Mouse (Mus musculus): ENCODE data around the gene Slc9a1. TPM values are rescaled to one million over a fixed set of nuclear protein-coding genes. Genes with fewer than 3 reads are reported as not detected.

Slc9a1 gene
- polyA plus RNA-seq, 1 experiment from 2014 or later: 10.1 TPM

DNA sequence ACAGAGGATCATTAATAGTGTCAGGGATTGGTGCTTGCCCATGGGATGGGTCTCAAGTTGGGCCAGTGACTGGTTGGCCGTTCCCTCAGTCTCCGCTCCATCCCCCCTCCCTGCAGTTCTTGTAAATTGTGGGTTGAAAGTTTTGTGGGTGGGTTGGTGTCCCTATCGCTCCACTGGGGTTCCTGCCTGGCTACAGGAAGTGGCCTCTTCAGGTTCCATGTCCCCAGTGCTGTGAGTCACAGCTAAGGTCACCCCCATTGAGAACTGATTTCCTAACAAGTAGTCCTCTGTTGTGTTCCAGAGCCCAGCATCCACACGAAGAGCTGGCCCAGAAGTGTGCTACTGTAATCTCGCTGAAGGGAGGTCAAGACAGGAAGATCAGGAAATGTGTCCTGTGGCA is 56.6 kb downstream of the Slc9a1 start:
- WGBS: 82% methylated on average over 5 of the region's 5 CpGs
- Histone ChIP-seq H3K9me3 (no peaks in the 10 kb centered on the region), H3K27ac (replicated peaks) (no peak overlapping the region), H3K4me3 (no peak overlapping the region), H3K27me3 (no peaks in the 10 kb centered on the region), H3K36me3 (peaks cover 7% of the 10 kb centered on the region; the same call in 1 of the 2 replicates), H3K9ac (no peak overlapping the region), H3K4me2 (no peak overlapping the region), H3K4me1 (replicated peaks) (no peaks in the 10 kb centered on the region)
- ATAC-seq (ENCODE audit: low FRiP score, low read depth): no peak

DNA sequence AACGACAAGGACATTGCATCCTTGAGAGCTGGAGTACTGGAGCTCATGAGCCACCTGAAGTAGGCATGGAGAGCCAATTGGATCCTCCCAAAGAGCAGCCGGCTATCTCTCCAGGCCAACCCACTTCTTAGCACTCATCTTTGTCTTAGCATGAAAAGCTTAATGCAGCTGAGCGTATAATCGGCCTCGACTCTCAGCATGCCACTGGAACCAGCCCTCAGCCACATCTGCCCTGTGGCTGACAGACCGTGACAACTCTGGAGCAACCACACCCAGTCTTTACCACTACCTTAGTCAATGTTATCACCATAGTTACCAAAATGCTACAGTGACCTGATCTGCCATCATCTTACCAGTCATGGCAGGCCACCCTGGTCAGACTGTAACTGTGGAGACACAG is 62.0 kb downstream of the Slc9a1 start:
- H3K36me3 ChIP-seq: no peaks in the 10 kb centered on the region
- H3K4me2 ChIP-seq: no peak overlapping the region
- H3K4me1 ChIP-seq (replicated peaks): peaks cover 9% of the 10 kb centered on the region
- no peak overlapping the region for H3K4me3 ChIP-seq
- H3K27ac ChIP-seq (replicated peaks): no peak overlapping the region
- WGBS: 56% methylated on average over 6 of the region's 6 CpGs
- H3K9ac ChIP-seq: no peak overlapping the region
- no peaks in the 10 kb centered on the region for H3K27me3 ChIP-seq
- H3K9me3 ChIP-seq: no peaks in the 10 kb centered on the region
- ATAC-seq (ENCODE audit: low FRiP score, low read depth): no peak; the same call in 1 of the 2 replicates

DNA sequence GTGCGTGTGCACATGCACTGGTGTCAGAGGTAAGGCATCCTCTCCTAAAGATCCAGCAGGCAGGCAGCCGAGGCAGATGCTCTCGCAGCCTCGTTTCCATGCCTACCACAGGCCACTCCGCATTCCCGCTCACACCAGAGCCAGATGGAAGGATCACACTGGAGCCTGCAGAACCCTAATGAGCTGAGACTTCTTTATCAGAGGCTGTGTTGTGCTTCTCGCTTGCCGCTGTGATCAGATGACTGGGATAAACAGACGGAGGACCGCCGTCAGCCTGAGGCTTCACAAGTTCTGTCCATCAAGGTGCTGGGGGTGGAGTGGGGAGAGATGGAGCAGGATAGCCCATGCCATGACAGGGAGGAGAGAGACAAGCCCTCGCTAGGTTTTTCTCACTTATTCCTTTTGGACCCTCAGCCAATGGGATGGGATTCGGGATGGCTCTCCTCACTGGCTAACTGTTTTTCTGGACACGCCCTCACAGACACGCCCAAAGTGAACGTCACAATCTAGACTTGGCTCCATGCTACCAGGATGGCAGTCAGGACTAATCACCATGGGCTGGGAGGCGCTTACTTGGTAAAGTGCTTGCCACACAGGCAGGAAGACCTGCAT is 63.2 kb downstream of the Slc9a1 start:
- peak overlapping the region; percentile 26 for H3K4me2 ChIP-seq
- H3K9me3 ChIP-seq: no peaks in the 10 kb centered on the region
- H3K36me3 ChIP-seq: no peaks in the 10 kb centered on the region
- H3K27me3 ChIP-seq: no peaks in the 10 kb centered on the region
- no peak overlapping the region for H3K9ac ChIP-seq
- peak overlapping the region; percentile 16 for H3K27ac ChIP-seq (replicated peaks)
- ATAC-seq (ENCODE audit: low FRiP score, low read depth): peak; percentile 74
- H3K4me1 ChIP-seq (replicated peaks): peaks cover 9% of the 10 kb centered on the region
- 17% methylated on average over 17 of the region's 17 CpGs for WGBS
- H3K4me3 ChIP-seq: 0 out of 2 replicates have a peak overlapping the region, but pooled peaks have one; percentile 0

DNA sequence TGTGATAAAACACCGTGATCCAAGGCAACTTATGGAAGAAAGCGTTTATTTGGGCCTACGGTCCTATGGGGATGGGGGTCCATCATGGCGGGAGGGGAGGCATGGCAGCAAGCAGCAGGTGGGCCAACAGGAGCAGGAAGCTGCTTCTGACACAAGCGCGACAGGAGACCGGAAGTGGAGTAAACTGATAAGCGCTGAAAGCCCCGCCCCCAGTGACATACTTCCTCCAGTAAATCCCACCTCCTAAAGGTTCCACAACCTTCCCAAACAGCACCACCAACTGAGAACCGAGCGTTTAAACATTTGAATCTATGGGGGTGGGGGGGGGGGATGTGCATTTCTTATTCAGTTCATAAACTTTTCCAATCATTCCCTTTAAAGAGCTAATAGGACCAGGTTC is 66.4 kb downstream of the Slc9a1 start:
- H3K27ac ChIP-seq (replicated peaks): no peak overlapping the region
- no peaks in the 10 kb centered on the region for H3K27me3 ChIP-seq
- 94% methylated on average over 11 of the region's 11 CpGs for WGBS
- no peak overlapping the region for H3K4me3 ChIP-seq
- H3K4me2 ChIP-seq: no peak overlapping the region
- H3K4me1 ChIP-seq (replicated peaks): peaks cover 22% of the 10 kb centered on the region
- H3K9me3 ChIP-seq: no peaks in the 10 kb centered on the region
- no peak overlapping the region for H3K9ac ChIP-seq
- H3K36me3 ChIP-seq: no peaks in the 10 kb centered on the region
- no peak for ATAC-seq (ENCODE audit: low FRiP score, low read depth)

DNA sequence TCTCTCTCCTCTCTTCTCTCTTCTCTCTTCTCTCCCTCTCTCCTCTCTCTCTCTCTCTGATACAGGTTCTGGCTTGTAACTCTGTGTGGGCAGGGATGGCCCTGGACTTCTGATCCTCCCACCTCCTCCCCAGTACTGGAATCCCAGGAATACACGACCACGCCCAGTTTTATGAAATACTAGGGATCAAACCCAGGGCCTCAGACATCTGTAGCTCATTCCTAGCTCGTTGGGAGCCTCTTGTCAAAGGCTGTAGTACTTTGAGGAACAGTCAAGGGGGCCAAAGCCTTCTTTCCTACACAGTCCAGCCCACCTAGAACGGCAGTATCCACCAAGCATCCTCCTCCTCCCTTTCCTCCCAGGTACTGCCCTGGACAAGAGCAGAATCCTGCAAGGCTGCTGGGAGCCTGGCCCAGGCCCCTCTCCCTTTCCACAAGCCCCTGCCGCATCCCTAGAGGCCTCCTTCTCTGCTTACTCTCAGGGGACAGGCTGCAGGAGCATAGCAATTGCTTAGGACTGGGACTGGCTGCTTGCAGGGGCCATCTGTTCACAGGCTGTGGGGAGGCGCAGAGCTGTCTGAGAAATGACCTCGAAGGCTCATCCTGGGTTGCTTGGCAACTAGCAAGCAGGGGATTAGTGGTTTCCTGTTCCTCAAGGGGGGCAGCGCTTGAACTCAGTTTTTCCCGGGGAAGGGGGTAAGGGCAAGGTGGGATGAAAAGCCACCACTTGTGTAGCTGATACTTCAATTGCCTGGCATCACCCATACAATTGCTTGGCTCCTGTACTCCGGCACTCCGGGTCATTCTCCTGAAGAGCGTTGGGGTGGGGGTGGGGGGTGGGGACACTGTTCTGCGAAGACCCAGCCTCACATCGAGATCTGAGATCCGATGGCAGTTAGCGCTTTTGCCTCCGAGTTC is 70.2 kb downstream of the Slc9a1 start:
- H3K4me2 ChIP-seq: peak overlapping the region; percentile 47
- WGBS: 12% methylated on average over 17 of the region's 17 CpGs
- peak overlapping the region; percentile 83 for H3K27ac ChIP-seq (replicated peaks)
- no peaks in the 10 kb centered on the region for H3K36me3 ChIP-seq
- no peaks in the 10 kb centered on the region for H3K27me3 ChIP-seq
- ATAC-seq (ENCODE audit: low FRiP score, low read depth): peak; percentile 87
- no peak overlapping the region for H3K4me3 ChIP-seq
- H3K9me3 ChIP-seq: no peaks in the 10 kb centered on the region
- peak overlapping the region; percentile 20; the same call in 1 of the 2 replicates for H3K9ac ChIP-seq
- peaks cover 20% of the 10 kb centered on the region for H3K4me1 ChIP-seq (replicated peaks)

DNA sequence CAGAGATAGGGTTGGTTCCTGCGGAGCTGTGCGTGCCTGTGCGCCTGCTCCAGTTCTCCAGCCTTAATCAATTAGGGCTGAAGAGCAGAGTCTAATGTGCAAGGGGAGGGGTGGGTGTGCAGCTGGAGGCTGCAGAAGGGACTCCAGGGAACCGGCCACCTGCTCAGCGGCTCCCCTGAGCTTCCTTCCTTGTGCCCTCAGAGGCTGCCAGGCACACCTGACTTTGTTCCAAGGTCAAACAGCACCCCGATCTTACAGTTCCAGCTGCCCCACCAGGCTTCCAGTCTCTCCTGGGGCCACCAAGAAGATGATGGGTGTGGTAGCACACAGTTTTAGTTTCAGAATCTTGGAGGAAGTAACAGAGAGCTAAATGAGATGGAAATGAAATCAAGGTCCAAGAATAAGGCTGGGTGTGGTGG is 70.9 kb downstream of the Slc9a1 start:
- H3K4me3 ChIP-seq: no peak overlapping the region
- peak overlapping the region; percentile 47 for H3K4me2 ChIP-seq
- ATAC-seq (ENCODE audit: low FRiP score, low read depth): peak; percentile 64
- no peaks in the 10 kb centered on the region for H3K27me3 ChIP-seq
- peak overlapping the region; percentile 83 for H3K27ac ChIP-seq (replicated peaks)
- H3K36me3 ChIP-seq: no peaks in the 10 kb centered on the region
- no peak overlapping the region for H3K9ac ChIP-seq
- WGBS: 5% methylated on average over 6 of the region's 6 CpGs
- peaks cover 20% of the 10 kb centered on the region for H3K4me1 ChIP-seq (replicated peaks)
- H3K9me3 ChIP-seq: no peaks in the 10 kb centered on the region

DNA sequence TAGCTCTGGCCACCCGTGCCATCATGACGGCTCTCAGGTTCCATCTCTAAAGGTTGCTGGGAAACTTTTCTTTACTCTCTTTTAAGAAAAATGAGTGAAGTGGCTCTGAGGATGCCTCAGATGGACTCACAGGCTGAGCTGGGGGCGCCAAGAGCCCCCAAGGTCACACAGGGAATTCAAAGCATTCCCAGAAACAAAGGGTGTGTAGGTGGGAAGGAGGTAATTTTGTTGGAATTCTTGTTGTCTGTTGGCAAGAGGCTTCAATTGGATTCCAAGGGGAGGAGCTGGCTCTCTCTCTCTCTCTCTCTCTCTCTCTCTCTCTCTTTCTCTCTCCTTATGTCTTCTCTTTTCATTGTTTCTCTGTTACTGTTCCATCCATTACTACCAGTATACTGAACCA is 72.7 kb downstream of the Slc9a1 start:
- Histone ChIP-seq H3K4me1 (replicated peaks) (peaks cover 20% of the 10 kb centered on the region), H3K27me3 (no peaks in the 10 kb centered on the region), H3K27ac (replicated peaks) (0 out of 2 replicates have a peak overlapping the region, but pooled peaks have one; percentile 5), H3K9ac (no peak overlapping the region), H3K9me3 (no peaks in the 10 kb centered on the region), H3K4me2 (no peak overlapping the region), H3K4me3 (no peak overlapping the region), H3K36me3 (no peaks in the 10 kb centered on the region)
- 29% methylated on average over 3 of the region's 3 CpGs for WGBS
- no peak for ATAC-seq (ENCODE audit: low FRiP score, low read depth)

DNA sequence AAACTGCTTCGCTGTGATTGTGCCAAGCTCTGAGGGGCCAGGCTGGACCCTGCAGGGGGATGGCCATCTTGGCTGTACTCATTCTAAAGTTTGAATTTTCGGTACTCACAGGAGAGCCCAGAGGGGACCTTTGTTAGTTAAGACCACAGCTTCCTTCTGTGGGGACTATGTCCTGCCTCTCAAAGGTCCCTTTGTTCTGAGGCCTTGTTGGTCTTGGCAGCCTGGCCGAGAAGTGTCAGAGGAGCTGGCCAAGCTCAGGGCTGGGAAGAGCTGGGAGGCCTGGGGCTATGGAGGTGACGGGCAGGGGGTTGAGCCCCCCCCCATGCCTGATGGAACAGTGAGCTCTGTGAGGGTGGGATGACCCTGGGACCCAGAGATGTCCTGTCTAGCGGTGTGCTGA is 73.6 kb downstream of the Slc9a1 start:
- Histone ChIP-seq H3K36me3 (no peaks in the 10 kb centered on the region), H3K9me3 (no peaks in the 10 kb centered on the region), H3K4me3 (no peak overlapping the region), H3K4me2 (no peak overlapping the region), H3K27ac (replicated peaks) (peak overlapping the region; percentile 65), H3K27me3 (no peaks in the 10 kb centered on the region), H3K4me1 (replicated peaks) (peaks cover 20% of the 10 kb centered on the region), H3K9ac (no peak overlapping the region)
- peak; percentile 82 for ATAC-seq (ENCODE audit: low FRiP score, low read depth)
- WGBS: 38% methylated on average over 5 of the region's 5 CpGs

DNA sequence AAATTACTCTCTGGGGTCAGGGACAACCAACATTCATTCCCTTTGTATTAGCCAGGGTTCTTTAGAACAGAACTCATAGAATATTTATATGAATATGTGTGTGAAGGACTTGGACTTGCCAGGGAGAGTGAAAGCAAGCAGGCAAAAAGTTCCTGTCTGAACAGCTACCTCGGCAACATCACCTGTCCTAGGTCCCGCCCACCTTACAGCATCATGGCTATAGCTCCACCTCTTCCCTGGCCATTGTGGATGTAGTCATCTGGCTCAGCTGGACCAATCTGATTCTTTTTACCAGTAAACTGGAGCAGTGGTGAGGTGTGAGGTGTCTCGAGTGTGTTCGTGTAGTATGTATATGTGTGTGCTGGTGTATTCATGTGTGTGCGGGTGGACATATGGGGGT is 76.2 kb downstream of the Slc9a1 start:
- Histone ChIP-seq H3K36me3 (no peaks in the 10 kb centered on the region), H3K9me3 (no peaks in the 10 kb centered on the region), H3K4me1 (replicated peaks) (peaks cover 13% of the 10 kb centered on the region; the same call in 1 of the 2 replicates), H3K4me3 (no peak overlapping the region), H3K27me3 (no peaks in the 10 kb centered on the region), H3K4me2 (no peak overlapping the region), H3K9ac (no peak overlapping the region), H3K27ac (replicated peaks) (no peak overlapping the region)
- ATAC-seq (ENCODE audit: low FRiP score, low read depth): no peak
- 92% methylated on average over 5 of the region's 5 CpGs for WGBS

DNA sequence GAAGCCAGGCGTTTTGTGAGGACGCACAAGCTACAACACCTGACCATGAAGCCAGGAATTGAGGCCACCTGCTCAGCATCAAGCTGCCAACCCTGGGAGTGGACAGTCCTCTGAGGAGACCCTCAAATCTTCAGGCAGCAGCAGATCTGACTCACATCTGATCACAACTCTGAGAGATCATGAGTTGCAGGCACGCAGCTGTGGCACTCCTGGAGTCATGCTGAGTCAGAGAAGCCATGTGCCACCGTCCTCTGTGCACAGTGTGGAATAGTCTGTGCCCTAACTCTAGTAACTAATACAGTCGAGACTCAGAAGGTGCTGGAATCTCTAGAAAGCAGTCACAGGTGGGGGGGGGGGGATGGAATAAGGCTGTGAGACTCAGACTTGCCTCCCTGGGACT is 77.9 kb downstream of the Slc9a1 start:
- no peaks in the 10 kb centered on the region for H3K36me3 ChIP-seq
- H3K27me3 ChIP-seq: no peaks in the 10 kb centered on the region
- 55% methylated on average over 5 of the region's 5 CpGs for WGBS
- no peak overlapping the region for H3K9ac ChIP-seq
- H3K4me2 ChIP-seq: no peak overlapping the region
- no peak for ATAC-seq (ENCODE audit: low FRiP score, low read depth)
- peaks cover 7% of the 10 kb centered on the region; the same call in 1 of the 2 replicates for H3K4me1 ChIP-seq (replicated peaks)
- no peak overlapping the region for H3K27ac ChIP-seq (replicated peaks)
- no peaks in the 10 kb centered on the region for H3K9me3 ChIP-seq
- no peak overlapping the region for H3K4me3 ChIP-seq

DNA sequence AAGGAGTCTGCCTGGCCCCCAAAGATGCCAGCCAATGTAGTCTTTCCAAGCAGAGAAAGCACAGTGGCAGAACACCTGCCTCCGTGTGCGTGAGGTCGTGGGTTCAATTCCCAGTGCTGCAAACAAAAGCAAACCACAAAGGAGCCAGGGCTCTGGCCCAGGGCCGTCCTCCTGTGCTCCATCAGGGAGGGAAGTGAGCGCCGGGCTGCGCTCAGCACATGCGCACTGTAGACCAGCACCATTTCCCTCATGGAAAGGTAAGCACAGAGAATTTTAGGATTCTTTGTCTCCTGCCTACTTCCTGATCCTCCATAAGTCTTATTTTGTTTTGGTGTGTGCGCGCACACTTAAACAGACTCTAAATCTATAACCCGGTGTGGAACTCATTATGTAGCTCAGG is 78.5 kb downstream of the Slc9a1 start:
- Histone ChIP-seq H3K27ac (replicated peaks) (no peak overlapping the region), H3K4me1 (replicated peaks) (peaks cover 7% of the 10 kb centered on the region; the same call in 1 of the 2 replicates), H3K9me3 (no peaks in the 10 kb centered on the region), H3K4me2 (no peak overlapping the region), H3K4me3 (no peak overlapping the region), H3K36me3 (no peaks in the 10 kb centered on the region), H3K9ac (no peak overlapping the region), H3K27me3 (no peaks in the 10 kb centered on the region)
- WGBS: 74% methylated on average over 11 of the region's 11 CpGs
- ATAC-seq (ENCODE audit: low FRiP score, low read depth): no peak

DNA sequence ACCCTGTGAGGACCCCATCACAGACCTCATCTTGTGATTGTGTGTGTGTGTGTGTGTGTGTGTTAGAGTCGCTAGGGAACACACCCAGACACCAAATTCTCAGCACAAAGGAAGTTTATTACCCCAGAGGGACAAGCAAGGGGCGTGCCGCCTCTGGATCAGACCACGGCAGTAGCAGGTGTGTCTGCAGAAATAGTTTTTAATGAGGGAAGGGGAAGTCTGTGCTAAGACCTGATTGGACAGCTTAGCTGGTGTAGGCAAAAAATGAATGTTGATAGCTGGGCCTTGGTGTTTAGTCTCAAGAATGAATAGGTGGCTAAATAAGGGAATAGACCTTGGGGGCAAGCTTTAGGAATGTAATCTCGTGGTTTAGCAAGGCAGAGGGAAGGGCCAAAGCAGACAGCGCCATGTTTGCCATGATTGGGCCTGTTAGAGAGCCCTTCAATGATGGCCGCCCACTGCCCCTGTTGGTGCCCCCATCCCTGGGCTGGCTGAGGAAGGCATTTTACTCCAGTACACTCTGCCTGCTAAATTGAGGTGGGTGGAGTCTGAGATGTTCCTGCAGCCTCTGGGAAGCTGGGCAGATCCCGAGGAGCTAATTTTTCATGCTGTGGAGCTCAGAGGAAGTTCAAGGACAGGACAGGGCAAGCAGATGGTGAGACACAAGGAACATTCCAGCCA is 79.3 kb downstream of the Slc9a1 start:
- Histone ChIP-seq H3K4me3 (no peak overlapping the region), H3K9me3 (no peaks in the 10 kb centered on the region), H3K36me3 (no peaks in the 10 kb centered on the region), H3K4me1 (replicated peaks) (0 out of 2 replicates have a peak, but pooled peaks cover 7% of the 10 kb centered on the region), H3K9ac (no peak overlapping the region), H3K4me2 (no peak overlapping the region), H3K27ac (replicated peaks) (no peak overlapping the region), H3K27me3 (no peaks in the 10 kb centered on the region)
- WGBS: 62% methylated on average over 8 of the region's 8 CpGs
- no peak for ATAC-seq (ENCODE audit: low FRiP score, low read depth)

Measured in hindbrain, embryonic 15.5 days (tissue).